Mouse (Mus musculus): ENCODE measurements around the gene Eddm3b. TPM values are rescaled to one million over a fixed set of nuclear protein-coding genes. Genes with fewer than 3 reads are reported as not detected.

The Eddm3b gene
- polyA plus RNA-seq, 1 experiment from 2014 or later: not detected

DNA sequence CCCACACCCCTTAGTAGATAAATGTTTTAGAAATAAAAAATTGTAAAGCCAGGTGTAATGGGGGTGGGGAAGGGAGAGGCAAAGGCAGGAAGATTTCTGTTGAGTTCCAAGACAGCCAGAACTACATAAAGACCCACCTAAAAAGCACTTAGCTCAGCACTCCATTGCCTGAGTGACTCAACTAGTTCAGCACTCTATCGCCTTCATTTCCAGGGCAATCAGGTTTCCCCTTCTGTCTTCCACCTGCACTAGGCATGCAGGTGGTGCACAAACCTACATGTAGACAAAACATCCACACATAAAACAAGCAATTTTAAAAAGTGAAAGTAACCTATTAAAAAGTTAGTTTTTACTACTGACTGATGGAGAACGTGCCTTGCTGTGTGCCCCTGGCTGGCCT, 29.1 kb upstream of the Eddm3b start:
- no peak overlapping the region for H3K4me3 ChIP-seq (ENCODE audit: low read depth, low read length)
- WGBS: 73% methylated on average over 2 of the region's 2 CpGs
- no peak overlapping the region for H3K9ac ChIP-seq (ENCODE audit: low read depth, low read length)
- H3K27me3 ChIP-seq (replicated peaks; ENCODE audit: control insufficient read depth, insufficient read depth, low read length): peaks cover 5% of the 10 kb centered on the region; the same call in 1 of the 2 replicates
- H3K9me3 ChIP-seq (ENCODE audit: control insufficient read depth, low read length): no peaks in the 10 kb centered on the region
- peak overlapping the region; percentile 2; the same call in 1 of the 2 replicates for H3K4me2 ChIP-seq
- ATAC-seq (replicated peaks; ENCODE audit: low FRiP score) (no peak), DNase-seq (ENCODE audit: low spot score) (no peak)
- H3K27ac ChIP-seq (ENCODE audit: low read depth, low read length): no peak overlapping the region
- no peaks in the 10 kb centered on the region for H3K36me3 ChIP-seq (ENCODE audit: control insufficient read depth, insufficient read depth, low read length)
- H3K4me1 ChIP-seq (replicated peaks; ENCODE audit: control insufficient read depth, insufficient read depth, low read length): 0 out of 2 replicates have a peak, but pooled peaks cover 3% of the 10 kb centered on the region

DNA sequence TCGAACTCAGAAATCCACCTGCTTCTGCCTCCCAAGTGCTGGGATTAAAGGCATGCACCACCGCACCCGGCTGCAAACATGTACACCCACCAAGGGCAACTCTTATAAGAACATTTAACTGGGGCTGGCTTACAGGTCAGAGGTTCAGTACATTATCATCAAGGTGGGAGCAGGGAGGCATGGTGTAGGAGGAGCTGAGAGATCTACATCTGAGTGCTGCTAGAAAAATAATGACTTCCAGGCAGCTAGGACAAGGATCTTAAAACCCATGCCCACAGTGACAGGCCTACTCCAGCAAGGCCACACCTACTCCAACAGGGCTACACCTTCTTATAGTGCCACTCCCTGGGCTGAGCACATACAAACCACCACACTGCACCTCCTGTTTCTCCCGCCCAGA, 28.3 kb upstream of the Eddm3b start:
- no peak for ATAC-seq (replicated peaks; ENCODE audit: low FRiP score)

GRCm38 (mm10) chr14:51087762-51088161, 26.5 kb upstream of the Eddm3b start:
- peak overlapping the region; percentile 76 for H3K4me3 ChIP-seq (ENCODE audit: low read depth, low read length)
- H3K9ac ChIP-seq (ENCODE audit: low read depth, low read length): peak overlapping the region; percentile 56
- peak overlapping the region; percentile 77 for H3K4me2 ChIP-seq
- 0 out of 2 replicates have a peak, but pooled peaks cover 3% of the 10 kb centered on the region for H3K4me1 ChIP-seq (replicated peaks; ENCODE audit: control insufficient read depth, insufficient read depth, low read length)
- ATAC-seq (replicated peaks; ENCODE audit: low FRiP score) (no peak), DNase-seq (ENCODE audit: low spot score) (no peak)
- peaks cover 5% of the 10 kb centered on the region; the same call in 1 of the 2 replicates for H3K27me3 ChIP-seq (replicated peaks; ENCODE audit: control insufficient read depth, insufficient read depth, low read length)
- H3K9me3 ChIP-seq (ENCODE audit: control insufficient read depth, low read length): no peaks in the 10 kb centered on the region
- H3K36me3 ChIP-seq (ENCODE audit: control insufficient read depth, insufficient read depth, low read length): no peaks in the 10 kb centered on the region
- H3K27ac ChIP-seq (ENCODE audit: low read depth, low read length): no peak overlapping the region
- WGBS: 19% methylated on average over 9 of the region's 9 CpGs

More for the DNA sequence above, 28.3 kb upstream of the Eddm3b start:
- Histone ChIP-seq H3K4me2 (no peak overlapping the region), H3K4me3 (ENCODE audit: low read depth, low read length) (no peak overlapping the region), H3K36me3 (ENCODE audit: control insufficient read depth, insufficient read depth, low read length) (no peaks in the 10 kb centered on the region), H3K4me1 (replicated peaks; ENCODE audit: control insufficient read depth, insufficient read depth, low read length) (0 out of 2 replicates have a peak, but pooled peaks cover 3% of the 10 kb centered on the region), H3K27me3 (replicated peaks; ENCODE audit: control insufficient read depth, insufficient read depth, low read length) (peaks cover 5% of the 10 kb centered on the region; the same call in 1 of the 2 replicates), H3K27ac (ENCODE audit: low read depth, low read length) (no peak overlapping the region), H3K9me3 (ENCODE audit: control insufficient read depth, low read length) (no peaks in the 10 kb centered on the region), H3K9ac (ENCODE audit: low read depth, low read length) (no peak overlapping the region)
- WGBS: 69% methylated on average over 4 of the region's 4 CpGs
- no peak for DNase-seq (ENCODE audit: low spot score)

DNA sequence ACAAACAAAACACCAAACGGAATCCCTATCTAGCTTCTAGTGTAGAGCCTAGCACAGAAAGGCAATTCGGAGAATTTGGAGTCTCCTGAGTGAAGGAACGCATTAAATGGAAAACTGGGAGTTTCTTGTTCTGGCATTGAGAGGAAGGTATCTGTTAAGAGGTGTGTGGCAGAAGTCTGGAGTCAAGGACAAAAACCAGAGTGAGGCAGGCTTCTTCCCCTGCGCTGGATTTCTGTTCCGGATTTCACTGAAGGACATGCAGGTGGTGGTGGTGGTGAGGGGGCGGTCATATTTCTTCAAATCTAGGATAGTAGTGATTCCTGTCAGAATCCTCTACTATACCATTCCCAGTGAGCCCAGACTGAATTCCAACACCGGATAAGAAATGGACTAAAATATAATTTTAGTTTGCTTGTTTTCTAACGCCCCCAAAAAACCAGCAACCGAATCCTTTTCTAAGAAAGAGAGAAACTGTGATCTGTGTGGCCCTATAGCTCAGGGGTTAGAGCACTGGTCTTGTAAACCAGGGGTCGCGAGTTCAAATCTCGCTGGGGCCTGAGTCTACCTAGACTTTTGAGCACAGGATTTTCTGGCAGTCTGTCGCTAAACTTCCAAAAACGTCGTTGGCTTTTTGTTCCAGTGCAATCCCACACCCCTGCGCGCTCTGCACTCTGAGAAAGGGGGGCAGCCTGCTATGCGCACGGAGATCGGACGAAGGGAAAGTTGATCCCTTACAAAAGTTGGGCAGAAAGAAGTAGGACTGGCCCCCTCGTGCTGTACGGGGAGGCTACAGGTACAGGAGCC, 25.9 kb upstream of the Eddm3b start:
- Histone ChIP-seq H3K27me3 (replicated peaks; ENCODE audit: control insufficient read depth, insufficient read depth, low read length) (peaks cover under 1% of the 10 kb centered on the region; the same call in 1 of the 2 replicates), H3K4me3 (ENCODE audit: low read depth, low read length) (peak overlapping the region; percentile 76), H3K9me3 (ENCODE audit: control insufficient read depth, low read length) (no peaks in the 10 kb centered on the region), H3K27ac (ENCODE audit: low read depth, low read length) (peak overlapping the region; percentile 63; the same call in 1 of the 2 replicates), H3K9ac (ENCODE audit: low read depth, low read length) (peak overlapping the region; percentile 64), H3K4me2 (peak overlapping the region; percentile 77), H3K4me1 (replicated peaks; ENCODE audit: control insufficient read depth, insufficient read depth, low read length) (0 out of 2 replicates have a peak, but pooled peaks cover 3% of the 10 kb centered on the region), H3K36me3 (ENCODE audit: control insufficient read depth, insufficient read depth, low read length) (no peaks in the 10 kb centered on the region)
- DNase-seq (ENCODE audit: low spot score): peak; percentile 88
- peak; percentile 48 for ATAC-seq (replicated peaks; ENCODE audit: low FRiP score)
- WGBS: 1% methylated on average over 23 of the region's 23 CpGs

- WGBS: under 1% methylated on average over 34 of the region's 34 CpGs
- H3K9me3 ChIP-seq (ENCODE audit: control insufficient read depth, low read length): no peaks in the 10 kb centered on the region
- no peaks in the 10 kb centered on the region for H3K4me1 ChIP-seq (replicated peaks; ENCODE audit: control insufficient read depth, insufficient read depth, low read length)
These were observed 25.1 kb upstream of the Eddm3b start for GRCm38 (mm10) chr14:51088970-51089673.

DNA sequence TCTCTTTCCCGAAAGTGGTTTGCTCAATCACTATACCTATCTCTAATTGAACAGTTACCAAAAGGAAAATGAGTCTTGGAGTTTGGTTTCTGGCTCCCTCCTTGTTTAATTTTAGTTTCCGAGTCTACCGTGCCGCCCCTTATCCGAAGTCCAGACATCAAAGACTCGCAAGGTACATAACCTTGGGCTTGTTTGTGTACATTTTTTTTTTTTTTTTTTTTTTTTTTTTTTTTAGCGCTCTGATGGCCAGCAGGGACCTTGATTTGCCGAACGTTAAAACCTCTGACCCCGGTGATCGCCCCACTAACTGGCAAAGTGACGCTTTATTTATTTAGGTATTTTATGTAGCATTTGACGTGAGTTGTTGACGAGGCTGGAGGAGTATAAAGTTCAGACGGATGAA, 24.6 kb upstream of the Eddm3b start:
- Histone ChIP-seq H3K27ac (ENCODE audit: low read depth, low read length) (peak overlapping the region; percentile 67), H3K27me3 (replicated peaks; ENCODE audit: control insufficient read depth, insufficient read depth, low read length) (no peaks in the 10 kb centered on the region), H3K36me3 (ENCODE audit: control insufficient read depth, insufficient read depth, low read length) (no peaks in the 10 kb centered on the region), H3K9ac (ENCODE audit: low read depth, low read length) (peak overlapping the region; percentile 67), H3K4me2 (peak overlapping the region; percentile 77), H3K4me1 (replicated peaks; ENCODE audit: control insufficient read depth, insufficient read depth, low read length) (no peaks in the 10 kb centered on the region), H3K4me3 (ENCODE audit: low read depth, low read length) (peak overlapping the region; percentile 76), H3K9me3 (ENCODE audit: control insufficient read depth, low read length) (no peaks in the 10 kb centered on the region)
- ATAC-seq (replicated peaks; ENCODE audit: low FRiP score): no peak
- WGBS: 0% methylated on average over 15 of the region's 15 CpGs
- no peak for DNase-seq (ENCODE audit: low spot score)

More at GRCm38 (mm10) chr14:51088970-51089673, 25.1 kb upstream of the Eddm3b start:
- no peaks in the 10 kb centered on the region for H3K27me3 ChIP-seq (replicated peaks; ENCODE audit: control insufficient read depth, insufficient read depth, low read length)
- peak; percentile 94 for ATAC-seq (replicated peaks; ENCODE audit: low FRiP score)
- no peaks in the 10 kb centered on the region for H3K36me3 ChIP-seq (ENCODE audit: control insufficient read depth, insufficient read depth, low read length)
- H3K27ac ChIP-seq (ENCODE audit: low read depth, low read length): peak overlapping the region; percentile 63; the same call in 1 of the 2 replicates
- DNase-seq (ENCODE audit: low spot score): peak; percentile 95
- H3K9ac ChIP-seq (ENCODE audit: low read depth, low read length): peak overlapping the region; percentile 64
- peak overlapping the region; percentile 76 for H3K4me3 ChIP-seq (ENCODE audit: low read depth, low read length)
- H3K4me2 ChIP-seq: peak overlapping the region; percentile 77

DNA sequence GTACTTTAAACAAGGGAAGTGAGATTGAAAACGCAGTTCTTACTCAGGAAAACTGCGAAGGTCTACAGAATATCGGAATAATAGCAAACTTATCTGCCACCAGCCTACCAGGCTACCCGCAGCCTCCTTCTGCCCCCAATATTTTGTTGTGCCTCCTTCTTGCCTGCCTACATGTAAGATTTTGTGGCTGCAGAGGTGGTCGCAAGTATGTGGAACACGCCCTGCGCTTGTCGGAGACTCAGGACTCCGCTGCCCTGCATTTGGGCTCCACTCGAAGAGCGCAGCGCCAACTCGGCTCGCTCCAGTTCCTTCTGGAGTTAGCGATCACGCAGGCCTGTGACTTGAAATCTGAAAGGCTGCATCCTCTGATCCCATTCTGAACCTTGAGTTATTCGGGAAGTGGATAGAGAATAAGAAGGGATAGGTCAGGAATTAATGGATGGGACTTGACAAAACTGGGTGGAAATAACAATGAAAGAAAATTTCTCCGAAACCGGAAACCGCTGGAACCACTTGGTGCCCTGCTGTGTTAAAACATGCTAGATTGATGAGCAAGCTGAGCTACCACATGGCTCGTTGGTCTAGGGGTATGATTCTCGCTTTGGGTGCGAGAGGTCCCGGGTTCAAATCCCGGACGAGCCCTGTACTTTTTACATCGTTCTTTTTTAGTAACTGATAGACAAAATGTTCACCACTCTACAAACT, 24.0 kb upstream of the Eddm3b start:
- Histone ChIP-seq H3K4me2 (peak overlapping the region; percentile 77), H3K27me3 (replicated peaks; ENCODE audit: control insufficient read depth, insufficient read depth, low read length) (no peaks in the 10 kb centered on the region), H3K36me3 (ENCODE audit: control insufficient read depth, insufficient read depth, low read length) (no peaks in the 10 kb centered on the region), H3K9me3 (ENCODE audit: control insufficient read depth, low read length) (no peaks in the 10 kb centered on the region), H3K4me3 (ENCODE audit: low read depth, low read length) (peak overlapping the region; percentile 76), H3K27ac (ENCODE audit: low read depth, low read length) (peak overlapping the region; percentile 67), H3K9ac (ENCODE audit: low read depth, low read length) (peak overlapping the region; percentile 67), H3K4me1 (replicated peaks; ENCODE audit: control insufficient read depth, insufficient read depth, low read length) (no peaks in the 10 kb centered on the region)
- WGBS: under 1% methylated on average over 27 of the region's 27 CpGs
- ATAC-seq (replicated peaks; ENCODE audit: low FRiP score) (peak; percentile 21), DNase-seq (ENCODE audit: low spot score) (peak; percentile 84)
